Mouse (Mus musculus) brain, embryonic 18.5 days (tissue): ENCODE results near the gene Atxn7l1.
A peak's percentile ranks its signal among the peaks of the same experiment; 100 is the strongest.

ENCODE experiments used
- DNase-seq: peaks from one replicate; pipeline ENCODE4 v3.0.0-alpha.2; 2012; ENCODE audit warnings: low read depth, low spot score

Atxn7l1 gene

GRCm38 (mm10) chr12:33359878-33360482 lies 212.5 kb downstream of the Atxn7l1 start:
- no peak for DNase-seq

GRCm38 (mm10) chr12:33360729-33361128 lies 213.2 kb downstream of the Atxn7l1 start:
- DNase-seq, result no peak

GRCm38 (mm10) chr12:33364511-33364910 lies 217.0 kb downstream of the Atxn7l1 start:
- no peak for DNase-seq

- DNase-seq, result no peak
These were observed 217.6 kb downstream of the Atxn7l1 start for GRCm38 (mm10) chr12:33365133-33365532.

GRCm38 (mm10) chr12:33369555-33369954 lies 222.1 kb downstream of the Atxn7l1 start:
- no peak for DNase-seq

GRCm38 (mm10) chr12:33379624-33380445 lies 232.3 kb downstream of the Atxn7l1 start:
- DNase-seq, result no peak

GRCm38 (mm10) chr12:33388842-33389241 lies 241.3 kb downstream of the Atxn7l1 start:
- DNase-seq, result peak; percentile 49

GRCm38 (mm10) chr12:33390844-33391560 lies 243.5 kb downstream of the Atxn7l1 start:
- no peak for DNase-seq

GRCm38 (mm10) chr12:33394804-33395623 lies 247.5 kb downstream of the Atxn7l1 start, which contains the start of gene Efcab10:
TSS of gene Efcab10 (plus strand) at chr12:33394854.
- DNase-seq, result peak; percentile 24

- DNase-seq, result no peak
These were observed 255.8 kb downstream of the Atxn7l1 start for GRCm38 (mm10) chr12:33403265-33403693.

- no peak for DNase-seq
These were observed 257.5 kb downstream of the Atxn7l1 start for GRCm38 (mm10) chr12:33404996-33405395.

GRCm38 (mm10) chr12:33405398-33406026 lies 258.0 kb downstream of the Atxn7l1 start:
- no peak for DNase-seq

- no peak for DNase-seq
These were observed 264.2 kb downstream of the Atxn7l1 start for GRCm38 (mm10) chr12:33411580-33412151.
